Mouse (Mus musculus): ENCODE data around the gene Ebi3.

Ebi3 gene

GRCm38 (mm10) chr17:56005415-56006061, 53.1 kb downstream of the Ebi3 start, which contains the start of the genes Stap2 and Mpnd:
Gene Stap2 (minus strand): TSS chr17:56005584.
Gene Mpnd (plus strand): TSS chr17:56005711.
- DNase-seq = peak; percentile 36
